Mouse (Mus musculus): ENCODE data around the gene Dmrta2.

Gene Dmrta2

GRCm38 (mm10) chr4:109979461-109980320 lies 1.8 kb downstream of the Dmrta2 start:
- DNase-seq = peak; percentile 71

GRCm38 (mm10) chr4:109980321-109981082 lies 2.6 kb downstream of the Dmrta2 start:
- DNase-seq = peak; percentile 71

GRCm38 (mm10) chr4:109981083-109981870 lies 3.4 kb downstream of the Dmrta2 start:
- no peak for DNase-seq

DNA sequence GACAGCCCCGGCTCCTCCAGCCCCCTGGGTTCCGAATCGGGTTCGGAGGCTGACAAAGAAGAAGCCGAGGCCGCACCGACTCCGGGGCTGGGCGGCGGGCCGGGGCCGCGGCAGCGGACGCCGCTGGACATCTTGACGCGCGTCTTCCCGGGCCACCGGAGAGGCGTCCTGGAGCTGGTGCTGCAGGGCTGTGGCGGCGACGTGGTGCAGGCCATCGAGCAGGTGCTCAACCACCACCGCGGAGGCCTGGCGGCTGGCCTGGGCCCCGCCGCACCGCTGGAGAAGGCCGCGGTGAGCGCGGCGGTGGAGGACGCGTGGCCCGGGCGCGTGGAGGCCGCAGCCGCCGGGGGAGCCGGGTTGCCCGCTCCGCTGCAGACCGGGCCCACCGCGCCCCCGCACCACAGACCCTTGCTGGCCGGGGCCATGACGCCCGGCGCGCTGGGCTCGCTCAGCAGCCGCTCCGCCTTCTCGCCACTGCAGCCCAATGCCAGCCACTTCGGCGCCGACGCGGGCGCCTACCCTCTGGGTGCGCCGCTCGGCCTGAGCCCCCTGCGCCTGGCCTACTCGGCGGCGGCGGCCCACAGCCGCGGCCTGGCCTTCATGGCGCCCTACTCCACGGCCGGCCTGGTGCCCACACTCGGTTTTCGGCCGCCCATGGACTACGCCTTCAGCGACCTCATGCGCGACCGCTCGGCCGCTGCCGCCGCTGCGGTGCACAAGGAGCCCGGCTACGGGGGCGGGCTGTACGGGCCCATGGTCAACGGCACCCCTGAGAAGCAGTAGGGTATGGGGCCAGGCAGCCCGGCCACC lies 4.2 kb downstream of the Dmrta2 start:
- peak; percentile 82 for DNase-seq

DNA sequence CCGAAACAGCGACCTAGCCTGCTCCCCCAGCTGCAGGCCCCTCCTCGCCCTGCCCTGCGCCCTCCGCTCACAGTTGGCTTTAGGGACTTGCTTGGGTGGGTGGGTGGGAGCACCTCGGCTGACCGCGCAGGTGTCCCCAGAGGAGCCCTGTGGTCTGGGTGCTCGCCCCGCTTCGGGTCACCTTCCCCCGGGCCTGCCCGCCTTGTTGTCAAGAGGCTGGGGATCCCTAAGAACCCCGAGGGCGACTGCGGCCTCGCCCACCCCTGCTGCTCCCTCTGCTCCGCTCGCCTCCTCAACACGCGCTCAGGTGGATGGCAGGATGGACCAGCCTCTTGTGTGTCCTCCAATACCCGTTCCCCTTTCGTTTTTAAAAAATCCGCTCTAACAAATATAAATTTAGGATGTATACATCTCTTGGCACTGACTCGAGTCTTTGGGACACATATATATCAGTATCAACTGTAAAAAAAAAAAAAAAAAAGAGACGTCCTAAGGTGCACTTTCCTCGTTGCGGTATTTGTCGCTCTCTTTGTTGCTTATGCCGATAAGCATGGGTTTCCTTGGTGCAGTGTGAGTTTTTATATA lies 4.9 kb downstream of the Dmrta2 start:
- DNase-seq = no peak

GRCm38 (mm10) chr4:109983281-109984001 lies 5.6 kb downstream of the Dmrta2 start:
- peak; percentile 74 for DNase-seq

DNA sequence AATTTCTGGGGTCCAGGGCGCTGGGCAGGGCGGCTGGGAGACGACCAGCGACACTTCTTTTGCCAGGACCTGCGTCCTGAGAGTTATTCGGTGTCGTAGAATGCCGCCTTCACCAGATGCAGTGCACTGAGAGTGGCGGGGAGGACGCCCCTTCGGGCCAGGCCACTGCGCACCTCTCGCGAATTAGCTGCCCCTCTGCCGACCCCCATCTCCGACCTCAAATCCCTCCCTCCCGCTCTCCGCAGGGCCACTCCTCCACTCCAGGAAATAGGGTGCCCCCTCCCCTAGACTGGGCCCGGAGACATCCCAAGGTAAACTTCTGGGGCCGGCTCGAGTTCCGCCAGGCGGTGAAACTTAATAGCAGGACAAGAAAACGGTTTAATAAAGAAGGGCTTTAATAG lies 6.2 kb downstream of the Dmrta2 start:
- DNase-seq = peak; percentile 74

- peak; percentile 76 for DNase-seq
Observed at GRCm38 (mm10) chr4:109984496-109985423, 6.9 kb downstream of the Dmrta2 start.

DNA sequence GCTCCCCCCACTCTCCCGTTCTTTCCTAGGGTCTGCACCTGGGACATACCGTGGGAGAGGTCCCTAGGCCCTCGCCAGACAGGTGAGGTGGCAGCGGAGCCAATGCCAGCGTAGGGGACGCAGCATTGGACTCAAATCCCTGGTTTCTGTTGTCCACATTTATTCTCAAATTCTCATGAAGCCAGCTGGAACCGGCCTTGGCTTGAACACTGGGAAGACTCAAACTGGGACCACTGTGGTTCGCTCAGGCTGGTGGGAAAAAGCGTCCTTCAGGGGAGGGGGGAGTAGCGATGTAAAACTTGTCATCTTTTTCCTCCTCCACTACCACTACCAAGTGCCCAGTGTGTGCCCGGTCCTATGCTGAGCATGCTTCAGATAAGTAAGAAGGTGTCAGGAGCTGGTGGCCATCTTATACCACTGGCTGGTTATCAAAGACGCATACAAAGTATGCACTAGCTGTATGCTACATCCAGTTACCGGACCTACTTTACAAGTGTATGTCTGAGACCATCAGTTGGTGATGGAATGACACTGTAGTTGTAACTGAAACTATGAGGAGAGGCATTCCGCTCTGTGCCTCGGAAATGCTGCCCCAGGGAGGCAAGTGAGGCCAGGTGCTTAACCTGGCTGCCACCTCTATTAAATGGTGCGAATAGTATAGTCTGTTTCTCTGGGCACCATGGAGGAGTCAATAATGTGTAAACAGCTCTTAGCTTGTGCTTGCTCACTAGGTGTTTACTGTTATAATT lies 7.7 kb downstream of the Dmrta2 start:
- peak; percentile 73 for DNase-seq

GRCm38 (mm10) chr4:109986301-109986700 lies 8.4 kb downstream of the Dmrta2 start:
- DNase-seq = peak; percentile 74

- peak; percentile 30 for DNase-seq
Observed at GRCm38 (mm10) chr4:109986748-109987355, 9.0 kb downstream of the Dmrta2 start.

DNA sequence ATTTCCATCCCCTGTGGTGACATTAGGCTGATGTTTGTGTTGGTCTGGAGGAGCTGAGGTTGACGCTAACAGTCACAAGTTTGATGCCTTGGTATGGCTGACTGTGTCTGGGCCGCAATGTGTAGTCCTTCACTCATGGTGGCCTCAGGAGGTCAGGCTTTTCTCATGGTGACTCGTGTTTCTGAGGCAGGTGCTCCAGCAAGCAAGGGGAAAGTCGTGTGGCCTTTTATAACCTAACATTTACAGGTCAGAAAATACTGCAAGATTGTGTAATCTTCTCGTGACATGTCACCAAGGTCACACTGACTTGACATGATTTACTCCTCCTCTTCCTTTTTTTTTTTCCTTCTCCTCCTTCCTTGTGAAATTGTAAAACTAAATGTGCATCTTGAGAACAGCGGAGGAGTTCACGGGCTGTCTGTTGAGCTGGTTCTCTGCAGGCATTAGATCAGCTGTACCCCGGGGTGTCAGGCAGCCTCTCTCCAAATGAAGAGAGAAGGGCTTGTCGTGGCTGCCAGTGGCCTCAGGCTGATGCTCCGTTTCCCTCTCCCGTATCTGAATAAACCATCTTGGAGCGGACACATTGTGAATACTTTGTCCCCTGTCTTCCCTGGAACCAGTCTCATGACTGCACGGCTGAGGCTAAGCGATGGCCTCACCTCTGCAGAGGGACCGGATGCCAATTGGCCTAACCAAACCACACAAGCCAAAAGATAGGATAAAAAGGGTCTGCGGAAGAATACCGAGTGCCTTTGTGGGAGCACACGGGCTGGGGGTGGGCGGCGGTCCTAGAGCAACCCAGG lies 9.9 kb downstream of the Dmrta2 start:
- peak; percentile 63 for DNase-seq

GRCm38 (mm10) chr4:109988411-109988810 lies 10.6 kb downstream of the Dmrta2 start:
- DNase-seq = peak; percentile 68

- peak; percentile 5 for DNase-seq
Observed at GRCm38 (mm10) chr4:109989213-109989612, 11.4 kb downstream of the Dmrta2 start.

- no peak for DNase-seq
Observed at GRCm38 (mm10) chr4:110006044-110006443, 28.2 kb downstream of the Dmrta2 start.

DNA sequence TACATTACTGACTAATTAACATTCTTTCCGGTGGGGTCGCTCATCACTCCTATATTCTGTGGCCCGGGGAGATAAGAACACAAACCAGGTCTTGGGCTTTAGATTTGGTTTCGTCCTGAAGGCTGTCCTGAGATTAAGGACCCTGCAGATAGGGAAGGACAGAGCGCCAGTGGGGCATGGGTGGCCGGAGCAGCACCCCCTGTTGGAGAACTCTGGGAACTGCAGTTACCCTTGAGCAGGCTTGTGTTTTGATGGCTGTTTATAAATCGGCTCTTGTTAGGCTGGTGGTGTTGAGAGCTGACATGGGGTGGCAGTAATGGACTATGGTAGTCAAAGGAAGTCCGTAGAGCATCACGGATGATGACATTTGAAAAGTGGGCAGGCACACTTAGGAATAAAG lies 41.3 kb downstream of the Dmrta2 start:
- DNase-seq = no peak

- DNase-seq = peak; percentile 91
Observed at GRCm38 (mm10) chr4:110020255-110020654, 42.4 kb downstream of the Dmrta2 start.
